Mouse (Mus musculus) lung, adult 2 months (tissue): ENCODE data around the gene Afmid. TPM values are rescaled to one million over a fixed set of nuclear protein-coding genes. Genes with fewer than 3 reads are reported as not detected.

ENCODE experiments used
- DNase-seq: peaks from one replicate; pipeline ENCODE4 v3.0.0; 2022
- H3K4me1 ChIP-seq: fragments of 200-500 bp; 2 replicates; pipeline ENCODE4 v1.6.1; 2011; ENCODE audit warnings: low read length; ENCODE audit not compliant: control insufficient read depth, insufficient read depth
- H3K4me3 ChIP-seq: fragments of 200-500 bp; replicated peaks from 2 replicates; pipeline ENCODE3; 2011; ENCODE audit warnings: low read depth, mild to moderate bottlenecking, control low read depth, low read length; ENCODE audit errors: extremely low read depth
- CTCF ChIP-seq: fragments of 200-500 bp; IDR thresholded peaks from 2 replicates; pipeline ENCODE4 v1.5.1; 2011; ENCODE audit warnings: mild to moderate bottlenecking, low read length, control low read depth; ENCODE audit not compliant: insufficient read depth
- POLR2A ChIP-seq: fragments of 200-500 bp; IDR thresholded peaks from 2 replicates; pipeline ENCODE4 v1.6.1; 2011; ENCODE audit warnings: low read depth, mild to moderate bottlenecking, control low read depth, low read length, borderline replicate concordance; ENCODE audit errors: extremely low read depth
- WGBS: fragments of 180-500 bp; shearing (Covaris S2); methylation state at CpG from one replicate; pipeline ENCODE4 v1.1.7; 2018; 5-methylcytosine and 5-hydroxymethylcytosine counted together
- polyA plus RNA-seq: library from polyadenylated mRNA; depleted of rRNA; stranded (reverse); fragments of >200 nt; gene quantifications from 2 replicates; pipeline ENCODE4 v1.2.3, GENCODE M21; 2012; rRNA removed

The Afmid gene
- polyA plus RNA-seq = 4.3 and 6.0 TPM in 2 replicates

DNA sequence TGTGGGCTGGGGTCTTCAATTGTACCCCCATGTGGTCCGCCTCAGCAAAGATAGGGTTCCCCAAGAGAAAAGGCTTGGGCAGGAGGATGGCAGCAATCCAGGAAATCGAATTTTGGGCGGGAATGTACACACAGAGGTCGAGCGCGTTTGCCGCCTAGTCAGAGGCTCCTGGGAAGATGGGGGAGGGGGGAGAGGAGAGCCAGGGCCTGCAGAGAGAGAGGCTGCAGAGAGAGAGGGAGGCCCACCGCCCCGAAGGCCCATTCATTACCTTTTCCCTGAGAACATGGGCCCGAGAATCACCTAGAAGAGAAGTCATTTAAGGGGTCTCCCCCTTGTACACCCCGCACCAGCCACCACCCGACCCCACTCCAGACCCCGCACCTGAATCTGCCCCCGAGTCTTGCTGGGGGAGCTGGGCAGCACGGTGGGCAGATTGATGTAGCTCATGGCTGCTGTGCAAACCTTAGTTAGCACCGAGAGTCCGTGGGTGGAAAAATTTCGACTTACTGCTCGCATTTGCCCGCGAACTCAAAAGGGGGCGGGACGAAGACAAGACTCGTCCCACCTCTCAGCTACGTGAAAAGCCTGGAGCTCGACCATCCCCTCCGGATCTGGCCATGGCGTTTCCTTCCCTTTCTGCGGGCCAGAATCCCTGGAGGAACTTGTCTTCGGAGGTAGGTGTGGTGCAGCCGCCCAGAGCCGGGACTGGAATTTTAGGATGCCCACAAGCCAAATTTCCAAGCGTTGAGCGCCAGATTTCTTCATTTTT is at the start of gene Afmid, which contains the start of gene Tk1:
Afmid (plus strand) TSS at position 592 of the 769 bp plus-strand sequence.
Tk1 (minus strand) TSS at position 760 of the 769 bp plus-strand sequence.
- H3K4me3 ChIP-seq = no peak within 1 kb of the TSS
- TF ChIP-seq POLR2A (no peak), CTCF (no peak)
- H3K4me1 ChIP-seq = peaks cover 33% of the 10 kb centered on the region
- under 1% methylated on average over 34 of the region's 34 CpGs for WGBS
- DNase-seq = peak; percentile 59

DNA sequence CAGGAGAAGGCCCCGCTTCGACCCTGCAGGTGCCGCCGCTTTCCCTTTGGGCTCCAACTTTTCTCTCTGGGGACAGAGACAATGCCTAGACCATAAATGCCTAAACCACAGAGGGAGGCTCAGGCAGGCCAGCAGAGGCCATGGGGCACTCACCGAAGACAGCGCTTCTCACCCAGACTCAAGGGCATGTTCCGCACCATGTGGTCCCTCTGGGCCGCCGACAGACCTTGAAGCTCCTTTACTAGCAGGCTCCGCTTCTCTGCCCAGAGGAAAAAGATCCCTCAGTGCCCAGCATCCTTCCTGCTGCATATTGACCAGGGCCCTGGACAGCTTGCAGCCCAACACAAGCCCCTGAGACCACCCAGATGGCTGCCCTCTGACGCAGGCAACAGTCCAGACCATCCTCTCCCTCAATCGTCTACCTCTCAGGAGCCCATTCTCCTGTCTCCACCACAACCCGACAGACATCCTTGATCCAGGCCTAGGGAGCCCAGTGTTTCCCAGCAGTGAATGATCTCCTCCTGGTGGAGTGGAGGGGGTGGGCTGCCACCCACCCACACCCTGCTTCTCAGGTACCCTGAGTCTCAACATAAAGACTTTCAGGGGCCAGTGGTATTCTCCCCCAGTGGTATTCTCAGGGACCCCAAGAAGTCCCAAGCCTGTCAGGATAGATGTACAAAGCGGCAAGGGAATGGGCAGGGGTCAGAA is 49.5 kb upstream of the Afmid start:
- H3K4me1 ChIP-seq = peaks cover 7% of the 10 kb centered on the region
- no peak overlapping the region for H3K4me3 ChIP-seq
- TF ChIP-seq POLR2A (no peak), CTCF (no peak)
- no peak for DNase-seq
- 92% methylated on average over 14 of the region's 14 CpGs for WGBS

DNA sequence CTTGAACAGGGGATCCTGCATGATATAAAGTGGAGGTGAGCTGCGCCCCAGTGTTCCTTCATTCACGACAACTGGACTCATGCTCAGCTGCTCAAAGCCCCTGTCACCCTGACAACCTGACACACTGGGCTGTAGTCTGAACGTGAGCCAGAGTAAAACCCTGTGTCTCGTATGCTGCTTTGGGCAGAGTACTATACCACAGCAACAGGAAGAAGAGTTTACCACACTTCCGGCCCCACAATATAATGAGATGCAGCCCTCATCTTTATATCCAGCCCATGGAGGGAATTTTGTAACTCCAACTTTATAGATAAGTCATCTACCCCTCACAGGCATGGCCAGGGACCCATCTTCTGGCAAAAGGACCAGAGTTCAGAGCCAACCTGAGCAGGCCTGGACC is 48.6 kb upstream of the Afmid start:
- 74% methylated on average over 5 of the region's 5 CpGs for WGBS

DNA sequence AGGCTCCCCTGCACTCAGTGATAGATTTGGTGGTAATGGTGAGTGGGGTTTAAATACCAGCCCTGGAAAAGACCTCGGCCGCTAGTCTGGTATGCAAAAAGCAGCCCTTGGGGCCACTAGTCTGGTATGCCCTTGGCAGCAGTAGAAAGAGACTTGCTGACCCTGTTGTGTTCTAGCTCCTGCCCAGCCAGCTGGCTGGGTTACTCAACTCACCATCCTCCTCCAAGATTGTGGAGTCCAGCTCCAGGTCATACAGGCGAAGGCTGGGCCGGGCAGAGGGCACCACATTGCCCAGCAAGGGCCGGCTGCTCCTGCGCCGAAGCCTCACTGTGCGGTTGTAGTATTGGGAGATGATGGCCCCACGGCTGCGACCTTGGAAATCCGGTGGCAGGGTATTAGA is 47.7 kb upstream of the Afmid start:
- Histone ChIP-seq H3K4me3 (no peak overlapping the region), H3K4me1 (peaks cover 9% of the 10 kb centered on the region)
- 82% methylated on average over 11 of the region's 11 CpGs for WGBS
- DNase-seq = no peak
- no peak for TF ChIP-seq CTCF
- TF ChIP-seq POLR2A = no peak

More for the DNA sequence above, 48.6 kb upstream of the Afmid start:
- TF ChIP-seq POLR2A = no peak
- no peak for TF ChIP-seq CTCF
- Histone ChIP-seq H3K4me3 (no peak overlapping the region), H3K4me1 (peaks cover 9% of the 10 kb centered on the region)
- no peak for DNase-seq

DNA sequence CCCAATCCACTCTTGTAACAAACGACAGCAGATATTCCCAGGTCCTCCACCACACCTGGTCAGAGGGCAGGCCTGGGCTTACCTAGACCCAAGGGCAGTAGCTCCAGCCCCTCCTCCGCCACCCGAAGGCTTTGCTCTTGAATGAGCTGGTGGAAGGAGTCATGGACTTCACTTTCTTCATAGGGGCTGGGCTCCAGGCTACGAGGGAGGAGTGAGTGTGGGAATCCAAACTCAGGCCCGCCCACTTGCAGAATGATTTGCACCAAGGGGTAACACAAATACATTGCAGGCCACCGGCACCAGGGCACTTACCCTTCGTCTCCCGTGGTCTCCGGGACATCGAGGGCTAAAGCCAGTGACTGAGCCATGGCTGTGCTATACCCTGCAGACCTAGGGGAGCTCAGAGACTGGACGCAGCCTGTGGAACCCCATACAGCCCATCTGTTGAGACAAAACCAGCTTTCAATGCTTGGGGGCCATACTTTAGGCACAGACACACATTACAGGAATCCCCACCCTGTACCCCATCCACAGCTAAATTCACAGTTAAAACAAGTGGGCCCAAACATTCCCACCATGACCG is 46.8 kb upstream of the Afmid start:
- 26% methylated on average over 12 of the region's 12 CpGs for WGBS
- TF ChIP-seq POLR2A (peak; percentile 43; the same call in 1 of the 2 replicates), CTCF (no peak)
- peaks cover 9% of the 10 kb centered on the region for H3K4me1 ChIP-seq
- peak; percentile 33 for DNase-seq
- H3K4me3 ChIP-seq = peak overlapping the region; percentile 58

DNA sequence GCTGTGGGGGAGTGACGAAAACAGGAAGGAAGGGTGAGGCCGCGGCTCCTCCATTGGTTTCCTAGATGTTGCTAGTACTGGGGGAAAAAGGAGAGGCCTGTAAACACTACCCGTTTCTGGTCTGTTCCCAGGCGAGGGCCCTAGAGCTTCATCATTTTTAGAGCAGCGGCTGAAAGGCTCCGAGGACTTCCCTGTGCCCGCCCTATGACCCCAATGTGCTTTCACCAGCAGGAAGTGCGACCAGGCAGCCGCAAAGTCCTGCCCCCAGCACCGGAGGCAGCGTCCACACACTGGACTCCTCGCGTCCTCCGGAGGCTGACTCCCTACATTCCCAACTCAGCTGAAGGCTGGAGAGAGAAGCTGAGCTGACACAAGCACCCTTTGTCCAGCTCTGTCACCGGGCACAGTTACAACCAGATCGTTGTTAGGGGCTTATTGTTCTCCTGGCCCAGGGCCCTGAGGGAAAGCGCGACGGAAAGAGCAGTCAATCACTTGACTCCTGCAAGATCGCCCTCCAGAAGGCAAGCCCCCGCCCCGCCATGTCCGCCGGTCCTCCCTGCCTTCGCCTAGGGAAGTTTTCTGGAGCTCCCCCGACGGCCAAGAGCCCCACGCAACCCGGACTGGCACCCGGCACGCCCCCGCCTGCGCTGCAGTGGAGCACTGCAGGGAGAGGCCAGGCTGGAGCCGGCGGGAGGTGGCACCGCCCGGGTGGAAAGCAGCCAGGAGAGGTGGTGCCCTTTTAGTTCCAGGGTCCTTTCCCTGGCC is 46.1 kb upstream of the Afmid start:
- TF ChIP-seq POLR2A (peak; percentile 91; the same call in 1 of the 2 replicates), CTCF (no peak)
- DNase-seq = peak; percentile 72
- 1% methylated on average over 38 of the region's 38 CpGs for WGBS
- H3K4me1 ChIP-seq = peaks cover 9% of the 10 kb centered on the region
- peak overlapping the region; percentile 58 for H3K4me3 ChIP-seq

DNA sequence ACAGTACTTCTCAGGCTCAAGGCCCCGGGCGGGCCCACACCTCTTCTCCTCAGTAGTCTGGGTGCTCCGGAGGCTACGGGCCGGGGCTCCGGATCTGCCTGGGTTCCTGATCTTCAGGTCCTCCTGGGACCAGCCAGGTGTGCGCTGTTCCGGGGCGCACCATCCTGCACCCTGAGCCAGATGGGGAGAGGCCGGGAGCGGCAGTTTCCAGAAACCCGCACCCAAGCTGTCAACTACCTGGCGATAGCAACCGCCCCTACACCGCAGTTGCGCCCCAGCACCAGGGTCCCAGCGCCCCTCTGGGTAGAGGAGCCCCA is 45.6 kb upstream of the Afmid start:
- TF ChIP-seq POLR2A (no peak), CTCF (no peak)

DNA sequence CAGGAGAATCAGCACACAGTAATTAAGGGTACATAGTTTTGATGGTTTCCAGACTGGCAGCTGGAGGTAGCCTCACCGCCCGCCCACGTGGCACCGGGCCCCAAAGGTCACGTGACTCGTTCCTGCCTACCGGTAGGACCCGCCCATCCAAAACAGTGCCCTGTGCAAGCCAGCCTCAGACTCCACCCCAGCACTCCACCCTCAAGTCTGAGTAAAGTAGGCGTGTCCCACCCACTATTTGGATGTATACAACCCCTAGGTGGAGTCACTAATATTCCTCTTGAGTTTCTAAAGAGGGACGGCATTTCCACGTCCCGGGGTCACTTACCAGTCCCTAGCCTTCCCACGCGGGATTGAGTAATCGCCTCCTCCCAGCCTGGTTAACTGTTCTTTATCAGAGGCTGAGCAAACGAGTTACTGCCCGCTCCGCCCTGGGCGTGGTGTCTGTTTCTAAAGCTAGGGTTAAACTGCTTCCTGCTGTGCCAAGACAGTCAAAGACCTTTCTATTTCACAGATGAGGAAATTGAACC is 45.1 kb upstream of the Afmid start:
- DNase-seq = peak; percentile 90
- Histone ChIP-seq H3K4me1 (peaks cover 9% of the 10 kb centered on the region), H3K4me3 (peak overlapping the region; percentile 58)
- TF ChIP-seq POLR2A (no peak; the same call in 1 of the 2 replicates), CTCF (no peak)
- WGBS = 2% methylated on average over 19 of the region's 19 CpGs

More for the DNA sequence above, 45.6 kb upstream of the Afmid start:
- Histone ChIP-seq H3K4me1 (peaks cover 9% of the 10 kb centered on the region), H3K4me3 (peak overlapping the region; percentile 58)
- DNase-seq = no peak
- under 1% methylated on average over 17 of the region's 17 CpGs for WGBS

DNA sequence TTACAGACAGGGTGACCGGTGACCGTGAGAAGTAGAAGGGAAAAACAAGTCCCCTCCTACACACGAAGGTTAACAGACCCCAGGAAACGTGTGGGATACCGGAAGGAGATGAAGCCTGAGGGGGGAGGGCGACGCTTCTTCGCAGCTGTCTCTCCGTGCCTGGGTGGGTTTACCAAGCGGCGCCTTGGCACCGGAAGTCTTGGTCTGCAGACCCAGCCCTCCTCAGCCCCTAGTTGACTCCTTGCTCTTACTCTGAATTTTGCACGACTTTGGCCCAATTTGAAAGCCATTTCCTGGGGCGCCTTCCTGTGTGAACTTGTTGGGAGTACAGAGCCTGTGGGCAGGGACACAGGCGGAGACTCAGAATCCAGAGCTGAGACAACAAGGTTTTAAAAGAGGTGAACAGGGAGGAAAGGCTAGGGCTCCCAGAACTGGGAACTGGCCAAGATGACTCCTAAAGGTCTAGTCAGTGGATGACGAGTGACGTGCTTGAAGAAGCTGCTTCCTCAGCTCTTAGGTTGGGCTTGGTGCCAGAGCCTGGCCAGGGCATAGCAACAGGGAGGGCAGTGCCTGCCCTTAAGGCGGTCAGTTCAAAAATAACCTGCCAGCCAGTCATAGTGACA is 44.4 kb upstream of the Afmid start:
- peak; percentile 74 for DNase-seq
- TF ChIP-seq CTCF (no peak), POLR2A (no peak; the same call in 1 of the 2 replicates)
- Histone ChIP-seq H3K4me3 (peak overlapping the region; percentile 58), H3K4me1 (peaks cover 9% of the 10 kb centered on the region)
- 6% methylated on average over 18 of the region's 18 CpGs for WGBS
